Mouse (Mus musculus) adrenal gland, postnatal 25 days (tissue): ENCODE data around the gene Spata46. TPM values are rescaled to one million over a fixed set of nuclear protein-coding genes. Genes with fewer than 3 reads are reported as not detected.

Experiments
- DNase-seq: peaks from one replicate; pipeline ENCODE4 v3.0.0; 2021; ENCODE audit warnings: mixed read lengths
- long read RNA-seq: library from polyadenylated mRNA; stranded (forward); transcript quantifications from one replicate; pipeline ENCODE4 v2.0.0, GENCODE M21; 2021
- total RNA-seq: library from RNA; stranded (reverse); gene quantifications from 2 replicates; pipeline ENCODE4 v1.2.3, GENCODE M21; 2021

Spata46 gene
- total RNA-seq = not detected in 2 replicates
- long read RNA-seq, partial matches to known transcripts = 0 of 3 reads
- long read RNA-seq, other reads (novel, unspliced or antisense) = 3 of 3 reads

DNA sequence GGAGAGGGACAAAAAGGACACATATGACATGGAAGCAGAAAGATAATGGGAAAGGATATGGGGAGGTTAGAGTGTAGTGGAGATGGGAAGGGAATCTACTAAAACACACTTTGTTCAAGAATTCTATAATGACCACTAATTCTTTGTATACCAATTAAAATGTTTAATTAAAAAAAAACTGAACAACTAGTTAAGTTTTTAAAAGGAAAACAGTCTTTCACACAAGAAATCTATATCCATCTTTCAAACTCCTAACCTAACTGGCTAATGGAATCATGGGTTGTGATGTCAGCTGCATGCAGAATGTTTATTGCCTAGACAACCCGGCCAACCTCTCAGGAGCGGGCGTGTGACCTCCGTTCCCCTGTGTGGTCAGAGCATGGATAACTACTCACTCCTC is at the start of gene Spata46:
TSS of gene Spata46 (plus strand) at position 301 of the 400 bp plus-strand sequence.
- DNase-seq = no peak

- DNase-seq = no peak
These were observed 38.3 kb upstream of the Spata46 start for GRCm38 (mm10) chr1:170270281-170270680.

DNA sequence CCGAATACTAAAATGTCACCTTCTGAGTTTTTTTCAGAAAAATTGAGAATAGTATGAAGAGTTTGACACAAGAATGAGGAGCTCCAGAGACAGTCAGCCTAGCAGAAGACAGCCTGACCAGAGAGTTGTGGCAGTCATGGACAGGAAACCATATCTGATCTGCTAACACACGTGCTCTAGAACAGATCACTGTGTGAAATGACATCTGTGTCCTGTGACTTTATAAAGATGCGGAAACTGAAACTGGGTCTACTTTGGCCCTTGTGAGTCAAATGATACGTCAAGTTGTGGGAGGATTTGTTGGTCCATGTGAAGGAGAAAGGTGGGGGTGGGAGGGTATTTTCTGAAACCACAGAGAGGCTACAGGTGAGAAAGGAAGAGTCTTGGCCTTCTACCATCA is 37.9 kb upstream of the Spata46 start:
- no peak for DNase-seq

GRCm38 (mm10) chr1:170273252-170273651 is 35.4 kb upstream of the Spata46 start:
- DNase-seq = no peak

DNA sequence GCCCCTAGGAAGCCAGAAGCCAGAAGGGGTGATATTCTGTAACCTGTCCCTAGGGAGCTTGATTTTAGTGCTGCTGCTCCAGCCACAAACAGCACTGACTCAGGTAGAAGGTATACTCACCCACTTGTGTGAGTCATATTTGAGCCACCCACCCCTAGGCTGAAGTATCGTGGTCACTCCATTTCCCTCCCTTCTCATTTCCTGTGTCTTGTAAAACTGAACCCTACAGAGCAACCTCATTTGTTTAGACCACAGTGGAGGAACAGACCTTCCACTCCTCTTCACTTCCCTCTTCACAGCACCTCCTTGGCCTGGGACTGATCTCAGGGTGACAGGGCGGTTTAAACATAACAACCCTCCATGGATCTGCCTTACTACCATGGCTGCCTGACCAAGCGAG is 31.6 kb upstream of the Spata46 start, which contains the start of gene Sh2d1b1:
TSS of gene Sh2d1b1 (plus strand) at position 305 of the 400 bp plus-strand sequence.
- DNase-seq = no peak

GRCm38 (mm10) chr1:170282415-170283129 is 26.0 kb upstream of the Spata46 start:
- DNase-seq = no peak

GRCm38 (mm10) chr1:170292239-170292951 is 16.2 kb upstream of the Spata46 start:
- DNase-seq = no peak

DNA sequence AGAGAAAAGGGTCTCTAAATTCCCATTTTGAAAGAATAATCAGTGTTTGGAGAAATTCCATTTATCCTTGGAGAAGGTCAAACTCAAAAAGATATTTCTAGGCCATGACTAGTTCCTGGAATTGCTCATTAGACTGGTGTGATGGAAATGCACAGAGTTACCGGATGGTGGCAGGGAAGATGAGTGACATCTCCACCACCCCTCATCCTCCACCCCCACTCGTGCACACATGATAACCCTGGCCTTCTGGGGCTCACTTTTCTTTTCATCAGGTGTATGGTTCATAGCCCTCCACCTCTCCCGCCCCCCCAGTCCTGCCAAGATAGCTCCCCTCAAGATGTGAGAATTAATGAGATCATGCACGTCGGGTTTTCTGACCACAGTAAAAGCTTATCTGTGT is 15.3 kb upstream of the Spata46 start:
- DNase-seq = no peak

GRCm38 (mm10) chr1:170294786-170295570 is 13.6 kb upstream of the Spata46 start:
- no peak for DNase-seq

DNA sequence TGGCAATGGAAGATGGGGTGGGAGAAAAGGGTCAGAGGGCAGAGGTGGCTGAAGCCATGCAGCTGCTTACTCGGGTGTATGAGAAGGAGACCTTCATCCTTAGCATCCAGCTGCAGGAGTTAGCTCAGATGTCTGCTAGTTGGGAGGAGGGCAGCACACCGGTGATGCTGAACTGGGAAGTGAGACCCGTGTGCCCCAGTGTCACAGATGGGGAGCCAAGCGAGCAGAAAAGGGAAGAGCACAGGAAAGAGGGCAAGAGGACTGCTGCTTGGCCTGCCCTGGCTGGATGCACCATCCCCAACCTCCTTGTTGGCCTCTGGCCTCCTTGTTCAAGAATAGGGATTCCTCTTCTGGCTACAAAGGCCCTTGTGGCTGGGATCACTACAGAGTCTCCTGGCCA is 9.1 kb upstream of the Spata46 start:
- DNase-seq = no peak

- DNase-seq = no peak
These were observed 6.9 kb upstream of the Spata46 start for GRCm38 (mm10) chr1:170301686-170302085.

GRCm38 (mm10) chr1:170302456-170302855 is 6.1 kb upstream of the Spata46 start:
- DNase-seq = no peak

GRCm38 (mm10) chr1:170303103-170303502 is 5.5 kb upstream of the Spata46 start:
- DNase-seq = no peak

GRCm38 (mm10) chr1:170305002-170305401 is 3.6 kb upstream of the Spata46 start:
- DNase-seq = no peak

DNA sequence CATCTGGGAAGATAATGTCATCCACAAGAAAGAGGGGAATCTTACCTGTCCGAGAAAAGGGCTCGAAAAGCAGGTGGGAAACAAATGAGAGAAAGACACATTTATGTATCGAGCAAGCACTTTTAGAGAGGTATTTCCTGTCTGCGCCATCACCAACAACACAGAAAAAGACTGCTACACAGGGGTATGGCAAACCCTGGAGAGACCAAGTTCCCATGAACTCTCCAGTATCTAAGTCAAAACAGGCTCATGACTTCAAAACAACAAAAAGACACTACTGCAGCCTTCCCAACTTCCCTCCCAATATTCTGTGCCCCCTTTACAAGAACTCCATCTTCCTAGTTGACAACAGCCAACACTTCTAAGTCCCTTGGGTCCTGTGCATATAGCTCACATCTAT is 2.4 kb upstream of the Spata46 start, which contains the start of gene Gm7694:
TSS of gene Gm7694 (minus strand) at position 101 of the 400 bp plus-strand sequence.
- no peak for DNase-seq

DNA sequence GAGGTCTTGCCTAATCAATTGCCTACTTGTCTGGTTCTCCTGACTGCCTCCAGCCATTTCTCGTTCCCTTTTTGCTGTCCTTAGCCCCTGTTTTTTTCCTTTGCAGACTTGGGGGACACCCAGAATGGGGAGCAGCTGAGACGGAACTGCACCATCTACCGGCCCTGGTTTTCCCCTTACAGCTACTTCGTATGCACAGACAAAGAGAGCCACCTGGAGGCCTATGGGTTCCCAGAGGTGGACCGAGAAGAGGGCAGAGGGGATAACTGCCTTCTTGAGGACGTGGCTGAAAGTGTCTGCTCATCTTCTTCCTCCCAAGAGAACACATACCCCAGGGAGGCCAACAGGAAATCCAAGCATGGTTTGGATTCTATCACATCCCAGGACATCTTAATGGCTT is 2.8 kb downstream of the Spata46 start:
- no peak for DNase-seq

GRCm38 (mm10) chr1:170322046-170322445 is 13.4 kb downstream of the Spata46 start:
- no peak for DNase-seq

DNA sequence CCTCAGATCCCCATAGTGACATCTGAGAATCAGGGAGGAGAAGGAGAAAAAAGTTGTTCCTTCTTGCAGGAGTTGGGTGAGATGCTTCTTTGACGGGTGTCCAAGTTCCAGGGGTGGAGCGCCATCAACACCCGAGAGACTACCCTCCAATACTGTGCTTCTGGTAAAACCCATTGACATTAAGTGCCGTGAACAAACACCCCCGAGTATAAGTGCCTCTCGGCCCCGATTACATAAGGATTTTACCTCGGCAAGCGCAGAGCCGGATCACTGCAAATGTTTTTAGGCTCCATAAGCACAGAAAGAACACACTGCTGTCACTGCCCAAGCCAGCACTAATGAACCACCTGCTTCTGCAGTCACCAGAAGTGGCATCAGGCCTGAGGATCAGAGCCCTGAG is 14.4 kb downstream of the Spata46 start:
- no peak for DNase-seq

DNA sequence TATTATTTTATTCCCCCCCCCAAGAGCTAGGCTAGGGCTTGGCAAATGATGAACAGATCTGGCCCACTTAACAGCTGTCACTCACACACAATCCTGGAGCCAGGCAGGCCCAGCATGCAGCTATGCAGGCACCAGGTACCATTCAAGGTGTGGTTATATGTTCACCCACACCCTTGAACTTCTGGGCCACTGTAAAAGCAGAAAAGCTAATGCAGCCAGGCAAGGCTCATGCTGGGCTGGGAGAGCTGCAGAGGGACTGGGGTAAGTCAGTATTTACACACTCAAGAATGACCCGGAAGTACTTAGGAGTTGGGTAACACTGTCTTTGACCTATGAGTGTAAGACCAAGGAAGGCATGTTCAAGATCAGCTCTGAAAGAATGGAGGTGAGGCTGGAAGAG is 15.7 kb downstream of the Spata46 start:
- DNase-seq = no peak

DNA sequence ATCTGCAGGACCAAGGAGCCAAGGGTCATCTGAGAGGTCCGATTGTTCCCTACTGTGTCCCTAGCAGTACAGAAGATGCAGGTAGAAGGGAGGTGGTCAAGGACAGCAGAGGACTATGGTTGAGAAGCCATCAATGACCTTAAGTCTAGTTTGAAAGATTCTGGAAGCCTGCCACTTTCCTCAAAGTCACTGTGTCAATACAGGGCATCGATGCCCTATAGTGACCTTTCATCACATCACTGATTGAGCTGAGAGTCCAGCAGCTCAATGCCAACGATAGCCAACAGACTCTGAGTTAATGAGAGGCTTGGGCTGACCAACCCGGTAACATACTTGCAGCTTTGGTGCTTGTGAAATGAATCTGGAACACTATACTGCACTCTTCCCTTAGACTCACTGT is 16.7 kb downstream of the Spata46 start:
- DNase-seq = no peak

- DNase-seq = no peak
These were observed 23.3 kb downstream of the Spata46 start for GRCm38 (mm10) chr1:170331926-170332325.

GRCm38 (mm10) chr1:170332775-170333174 is 24.2 kb downstream of the Spata46 start:
- no peak for DNase-seq

DNA sequence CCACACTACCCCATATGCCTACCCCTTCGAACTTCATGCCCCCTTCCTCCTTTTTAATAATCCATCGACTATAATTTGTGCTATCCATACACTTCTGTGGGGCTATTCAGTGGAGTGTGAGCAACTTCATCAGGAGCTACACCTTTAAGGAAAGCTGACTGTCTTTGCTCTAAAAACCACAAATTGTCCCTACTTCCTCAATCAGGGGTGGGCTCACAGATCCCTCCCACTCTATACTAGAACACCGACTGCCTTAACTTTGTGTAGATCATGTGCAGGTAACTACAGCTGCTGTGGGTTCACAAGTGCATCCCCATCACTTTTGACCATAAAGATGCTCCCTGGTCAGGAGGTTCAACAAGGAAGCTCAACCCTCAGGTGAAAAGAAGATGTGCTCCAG is 31.3 kb downstream of the Spata46 start:
- no peak for DNase-seq
